Mouse (Mus musculus) bone marrow, adult 2 months (tissue): ENCODE measurements at regions not wholly inside any gene's neighbourhood (a gene's known extent, or its start where the extent isn't known, plus 50 kb on each side); places are given as distances from the start of the nearest gene placed in this dataset.

Experiments used
- CTCF ChIP-seq: fragments of 200-500 bp; IDR thresholded peaks from 2 replicates; pipeline ENCODE4 v1.5.1; 2011; ENCODE audit warnings: low read length, control low read depth; ENCODE audit not compliant: control insufficient read depth, insufficient read depth
- POLR2A ChIP-seq: fragments of 200-500 bp; IDR thresholded peaks from 2 replicates; pipeline ENCODE4 v1.6.1; 2011; ENCODE audit warnings: low read depth, mild to moderate bottlenecking, control low read depth, low read length, borderline replicate concordance; ENCODE audit not compliant: control insufficient read depth

DNA sequence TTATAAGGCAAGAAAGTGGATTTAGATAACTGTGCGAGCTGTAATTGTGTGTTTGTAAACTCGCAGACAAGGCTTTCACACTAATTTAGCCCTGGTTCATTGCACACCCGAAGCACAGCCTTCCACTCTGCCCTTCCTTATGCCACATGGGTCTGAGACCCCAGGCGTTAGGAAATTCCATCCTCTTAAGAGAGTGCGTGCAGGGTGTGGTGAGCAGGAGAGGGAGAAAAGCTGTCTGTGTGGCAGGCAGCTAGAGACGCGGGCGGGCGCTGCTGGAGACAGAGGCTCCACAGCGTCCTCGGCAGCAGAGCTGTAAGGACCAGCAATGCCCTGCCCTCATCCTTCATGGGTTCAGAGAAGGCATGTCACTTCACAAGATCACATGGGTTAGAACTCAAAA lies 176.6 kb upstream of the Dapk1 start:
- TF ChIP-seq POLR2A: no peak
- TF ChIP-seq CTCF: no peak
